Mouse (Mus musculus): ENCODE results near the gene Afg3l1. TPM values are rescaled to one million over a fixed set of nuclear protein-coding genes. Genes with fewer than 3 reads are reported as not detected.
"Not testable (repeated sequence)": the region's sequence is repeated elsewhere in the genome, so short reads cannot be mapped to it uniquely, and the experiment has no call there.

The Afg3l1 gene
- total RNA-seq, 2 experiments from 2014 or later = 37.5 to 44.5 TPM

DNA sequence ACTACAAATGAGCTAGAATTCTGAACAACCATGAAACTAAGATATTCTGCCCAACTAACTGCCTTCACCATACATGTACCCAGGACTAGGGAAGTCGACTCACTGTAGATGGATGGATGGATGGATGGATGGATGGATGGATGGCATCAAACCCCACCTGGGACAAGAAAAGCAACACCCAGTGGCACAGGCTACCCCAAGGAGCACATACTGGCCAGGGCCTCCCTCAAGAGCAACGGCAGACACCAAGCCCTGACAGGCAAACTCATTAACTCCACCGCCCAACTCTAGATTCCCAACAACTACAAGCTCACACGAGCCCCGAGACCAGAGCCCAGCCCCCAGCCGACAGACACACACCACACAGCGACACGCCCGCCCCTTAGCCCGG lies 59.3 kb downstream of the Afg3l1 start:
- no peak for TF ChIP-seq CTCF (IDR thresholded peaks at IDR 0.05)
- Histone ChIP-seq H3K4me3 (no peak overlapping the region), H3K27ac (no peak overlapping the region)
- DNase-seq = no peak
- intact Hi-C loops (cut with DNase I) = no loop called here

DNA sequence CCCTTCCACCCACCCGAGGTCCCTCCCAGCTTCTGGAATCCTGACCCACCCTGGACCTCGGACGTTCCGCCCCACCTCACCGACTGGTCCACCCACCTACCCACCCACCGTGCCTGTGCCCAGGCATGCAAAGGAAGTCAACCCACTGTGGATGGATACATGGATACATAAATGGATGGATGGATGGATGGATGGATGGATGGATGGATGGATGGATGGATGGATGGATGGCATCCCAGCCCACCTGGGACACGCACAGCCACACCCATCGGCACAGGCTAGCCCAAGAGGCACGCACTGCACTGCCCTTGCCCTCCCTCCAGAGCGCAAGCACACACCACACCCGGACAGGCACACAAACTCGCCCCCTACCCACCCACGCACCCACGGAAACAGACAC lies 59.9 kb downstream of the Afg3l1 start:
- intact Hi-C loops (cut with DNase I); H3K27ac ChIP-seq; H3K4me3 ChIP-seq; DNase-seq: not testable (repeated sequence)

Other genes with a start within 250 kb of the Afg3l1 start
- gene Spata2l, start 241.7 kb upstream of the Afg3l1 start, total RNA-seq (2021) = 1 to 10 TPM; 1.5 to 2.3 TPM
- 1 to 10 TPM; 5.2 to 8.1 TPM for gene Zfp276, start 223.7 kb upstream of the Afg3l1 start, total RNA-seq (2021)
- gene Vps9d1, start 223.6 kb upstream of the Afg3l1 start, total RNA-seq (2021) = 10 to 100 TPM; 17.7 to 18.3 TPM
- not detected for gene Fanca, start 159.3 kb upstream of the Afg3l1 start, total RNA-seq (2021)
- not detected for gene Spire2, start 145.2 kb upstream of the Afg3l1 start, total RNA-seq (2021)
- 100 to 1,000 TPM; 134 to 140 TPM for gene Tcf25, start 104.2 kb upstream of the Afg3l1 start, total RNA-seq (2021)
- gene Mc1r, start 70.8 kb upstream of the Afg3l1 start, total RNA-seq (2021) = not detected
- not detected for gene Tubb3, start 66.5 kb upstream of the Afg3l1 start, total RNA-seq (2021)
- gene Def8, start 54.4 kb upstream of the Afg3l1 start, total RNA-seq (2021) = 10 to 100 TPM; 38.5 to 39.1 TPM
- not detected for gene Dbndd1, start 37.6 kb downstream of the Afg3l1 start, total RNA-seq (2021)
- 1 to 10 TPM; 3.7 to 4.2 TPM for gene Gas8, start 40.9 kb downstream of the Afg3l1 start, total RNA-seq (2021)
- 10 to 100 TPM; 15.2 to 44.8 TPM for gene Rhou, start 176.0 kb downstream of the Afg3l1 start, total RNA-seq (2021)